Mouse (Mus musculus): Measurements from ENCODE around the gene Snrpd3. TPM values are rescaled to one million over a fixed set of nuclear protein-coding genes. Genes with fewer than 3 reads are reported as not detected.
"Not testable (repeated sequence)": the region's sequence is repeated elsewhere in the genome, so short reads cannot be mapped to it uniquely, and the experiment has no call there.

Snrpd3 gene
- polyA plus RNA-seq (2015; fragmentation: Nextera tagmentation; extraction: Ambion mirVana), result 65.7 and 68.7 TPM in 2 replicates

DNA sequence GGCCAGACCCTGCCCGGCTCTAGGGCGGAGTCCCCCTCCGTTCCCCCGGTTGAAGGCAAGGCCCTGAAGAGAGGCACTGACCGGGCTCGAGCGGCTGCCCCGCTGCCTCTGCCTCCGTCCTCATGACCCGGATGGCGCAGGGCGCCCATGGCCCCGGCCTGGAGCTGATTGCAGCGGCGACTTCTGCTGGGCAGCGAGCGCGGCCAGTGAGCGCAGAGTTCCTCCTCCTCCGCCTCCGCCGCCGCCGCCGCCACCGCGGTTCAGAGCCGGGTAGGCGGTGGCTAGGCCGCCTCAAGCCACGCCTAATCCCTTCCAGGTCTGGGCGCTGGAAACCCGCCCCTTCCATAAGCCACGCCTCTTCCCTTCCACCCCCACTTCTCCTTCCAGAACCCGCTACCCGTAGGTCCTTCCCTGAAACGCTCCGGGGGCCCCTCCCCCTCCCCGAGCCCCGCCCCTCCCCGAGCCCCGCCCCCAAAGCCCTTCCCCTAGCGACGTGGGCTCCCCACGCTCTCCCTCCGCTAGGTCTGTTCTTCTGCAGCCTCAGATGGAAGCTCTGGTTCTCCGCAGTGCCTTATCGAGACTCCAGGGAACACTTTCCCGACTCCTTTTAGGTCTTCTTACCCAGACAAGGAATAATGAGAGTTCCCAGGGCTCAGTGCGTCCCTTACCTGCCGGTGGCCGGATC is at the start of gene Snrpd3:
Gene Snrpd3, plus strand, starts transcription at position 479 of the 685 bp plus-strand sequence.
- no peaks in the 10 kb centered on the region for H3K9me3 ChIP-seq (replicated peaks)
- H3K27ac ChIP-seq (replicated peaks), result peak within 1 kb of the TSS; percentile 99
- peak within 1 kb of the TSS; percentile 93 for H3K4me2 ChIP-seq
- H3K4me3 ChIP-seq (replicated peaks), result peak within 1 kb of the TSS; percentile 91
- ATAC-seq (ENCODE audit: insufficient read depth), result peak; percentile 84
- H3K36me3 ChIP-seq (replicated peaks), result peaks cover 49% of the 10 kb centered on the region
- under 1% methylated on average over 52 of the region's 52 CpGs for WGBS (ENCODE audit: insufficient replicate concordance)
- peak within 1 kb of the TSS; percentile 99 for H3K9ac ChIP-seq
- peaks cover 77% of the 10 kb centered on the region for H3K4me1 ChIP-seq (replicated peaks)
- no peaks in the 10 kb centered on the region for H3K27me3 ChIP-seq

DNA sequence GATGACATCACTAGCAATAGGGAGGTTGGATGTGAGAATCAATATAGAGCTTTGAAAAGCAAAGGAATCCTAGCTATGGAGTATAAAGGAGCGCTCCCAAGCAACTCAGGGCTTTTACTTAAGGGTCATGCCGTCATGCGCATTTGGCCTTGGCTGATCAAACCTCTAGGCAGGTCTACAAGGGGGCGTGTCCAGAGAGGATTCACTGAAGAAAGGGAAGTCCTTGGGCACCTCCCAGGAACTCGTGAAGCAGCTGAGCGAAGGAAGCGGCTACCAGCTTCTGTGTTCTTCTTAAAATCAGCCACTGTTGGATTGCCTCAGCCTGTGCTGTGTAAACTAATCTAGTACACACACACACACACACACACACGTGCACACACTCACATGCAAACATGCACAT is 43.9 kb upstream of the Snrpd3 start:
- Histone ChIP-seq H3K9me3 (replicated peaks) (no peaks in the 10 kb centered on the region), H3K4me3 (replicated peaks) (no peak overlapping the region), H3K9ac (no peak overlapping the region), H3K4me2 (no peak overlapping the region), H3K4me1 (replicated peaks) (peaks cover 12% of the 10 kb centered on the region), H3K27me3 (no peaks in the 10 kb centered on the region), H3K27ac (replicated peaks) (no peak overlapping the region), H3K36me3 (replicated peaks) (no peaks in the 10 kb centered on the region)
- WGBS (ENCODE audit: insufficient replicate concordance), result 24% methylated on average over 8 of the region's 8 CpGs
- ATAC-seq (ENCODE audit: insufficient read depth), result no peak

DNA sequence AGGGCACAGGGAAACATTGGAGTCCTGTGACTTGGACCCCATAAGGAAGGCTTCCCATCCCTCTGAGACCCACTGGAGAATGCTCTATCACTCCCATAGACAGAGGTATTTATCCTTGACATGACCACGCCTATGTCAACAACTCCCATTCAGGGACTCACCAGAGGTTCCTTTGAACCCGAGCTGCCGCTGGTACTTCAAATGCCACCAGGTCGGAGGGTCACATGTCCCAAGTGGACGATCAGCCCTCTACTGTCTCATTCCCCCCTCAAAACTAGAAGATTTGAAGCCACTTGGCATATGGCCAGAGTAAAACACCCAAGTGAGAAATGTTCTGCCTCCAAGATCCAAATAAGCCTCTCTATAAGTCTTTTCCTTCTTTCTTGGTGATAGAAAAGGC is 42.8 kb upstream of the Snrpd3 start:
- 60% methylated on average over 5 of the region's 5 CpGs for WGBS (ENCODE audit: insufficient replicate concordance)
- no peak for ATAC-seq (ENCODE audit: insufficient read depth)
- Histone ChIP-seq H3K9me3 (replicated peaks) (no peaks in the 10 kb centered on the region), H3K4me1 (replicated peaks) (peaks cover 12% of the 10 kb centered on the region), H3K27ac (replicated peaks) (peak overlapping the region; percentile 76), H3K27me3 (no peaks in the 10 kb centered on the region), H3K4me3 (replicated peaks) (no peak overlapping the region), H3K36me3 (replicated peaks) (no peaks in the 10 kb centered on the region), H3K4me2 (no peak overlapping the region), H3K9ac (no peak overlapping the region)

DNA sequence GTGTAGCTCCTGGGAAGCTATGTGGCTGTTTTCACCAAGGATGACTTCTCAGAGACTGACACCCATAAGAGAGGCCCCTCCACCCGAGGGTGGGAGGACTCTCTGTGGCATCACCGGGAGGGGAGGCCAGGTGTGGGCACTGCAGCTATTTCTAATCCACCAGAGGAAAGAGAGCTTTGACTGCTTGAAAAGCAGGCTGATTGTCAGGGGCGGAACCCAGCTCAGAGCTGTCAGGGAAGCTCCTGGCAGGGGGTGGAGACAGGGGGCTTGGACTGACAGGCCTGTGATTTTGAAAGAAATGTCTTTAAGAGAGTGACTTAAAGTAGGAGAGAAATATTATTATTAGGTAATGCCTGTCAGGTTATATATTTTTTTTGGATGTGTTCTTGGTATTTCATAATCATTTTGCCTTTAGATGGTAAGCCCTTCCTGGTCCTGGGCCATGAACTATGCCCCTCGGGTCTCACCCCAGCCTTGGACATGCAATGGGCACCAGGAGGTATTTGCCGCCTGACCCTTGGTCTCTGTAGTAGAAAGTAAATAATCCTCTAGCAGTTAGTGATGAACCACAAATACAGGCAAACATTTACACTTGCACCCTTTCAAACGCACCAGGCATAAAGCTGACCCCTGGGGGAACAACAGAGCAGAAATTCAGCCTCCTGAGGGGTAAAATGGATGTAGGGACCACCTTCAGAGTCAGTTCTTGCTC is 42.1 kb upstream of the Snrpd3 start:
- Histone ChIP-seq H3K27ac (replicated peaks) (peak overlapping the region; percentile 76), H3K4me1 (replicated peaks) (peaks cover 12% of the 10 kb centered on the region)
- not testable (repeated sequence) for H3K27me3 ChIP-seq; H3K4me2 ChIP-seq; H3K36me3 ChIP-seq (replicated peaks); H3K9ac ChIP-seq; H3K4me3 ChIP-seq (replicated peaks); H3K9me3 ChIP-seq (replicated peaks)
- WGBS (ENCODE audit: insufficient replicate concordance), result 48% methylated on average over 5 of the region's 6 CpGs
- peak; percentile 87 for ATAC-seq (ENCODE audit: insufficient read depth)

DNA sequence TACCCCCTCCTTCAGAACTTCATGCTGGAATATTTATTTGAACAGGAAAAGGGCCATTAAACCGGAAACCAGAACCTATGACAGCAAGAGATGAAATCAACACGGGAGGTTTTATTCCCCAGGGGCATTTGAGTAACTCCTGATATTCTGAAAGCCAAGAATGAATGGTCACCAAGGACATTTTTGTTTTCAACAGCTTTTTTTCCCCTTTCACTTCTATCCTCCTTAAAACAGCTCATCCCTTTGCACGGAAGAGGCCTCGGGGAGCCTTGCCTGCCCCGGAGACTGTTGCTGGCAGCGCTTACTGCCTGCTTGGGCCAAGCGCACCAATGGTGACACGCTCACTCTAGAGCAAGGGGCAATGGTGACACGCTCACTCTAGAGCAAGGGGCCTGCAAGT is 40.3 kb upstream of the Snrpd3 start:
- H3K9me3 ChIP-seq (replicated peaks), result no peaks in the 10 kb centered on the region
- WGBS (ENCODE audit: insufficient replicate concordance), result 62% methylated on average over 9 of the region's 9 CpGs

DNA sequence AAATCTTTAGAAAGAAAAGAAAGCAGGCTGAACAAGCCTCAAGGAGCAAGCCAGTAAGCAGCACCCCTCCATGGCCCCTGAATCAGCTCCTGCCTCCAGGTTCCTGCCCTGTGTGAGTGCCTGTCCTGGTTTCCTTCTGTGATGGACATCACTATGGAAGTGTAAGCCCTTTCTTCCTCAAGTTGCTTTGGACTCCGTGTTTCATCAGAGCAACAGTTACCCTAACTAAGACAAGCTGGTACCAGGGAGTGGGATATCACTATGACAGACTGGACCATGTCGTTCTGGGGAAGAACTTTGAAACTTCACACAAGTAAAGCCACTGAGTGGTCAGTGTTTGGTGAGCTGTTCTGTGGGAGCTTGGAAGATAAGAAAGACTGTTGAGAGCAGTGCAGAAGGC is 37.4 kb upstream of the Snrpd3 start:
- no peaks in the 10 kb centered on the region for H3K9me3 ChIP-seq (replicated peaks)
- H3K27me3 ChIP-seq, result no peaks in the 10 kb centered on the region
- ATAC-seq (ENCODE audit: insufficient read depth), result no peak
- H3K27ac ChIP-seq (replicated peaks), result no peak overlapping the region
- 60% methylated on average over 2 of the region's 2 CpGs for WGBS (ENCODE audit: insufficient replicate concordance)
- H3K4me1 ChIP-seq (replicated peaks), result peaks cover 6% of the 10 kb centered on the region
- H3K4me3 ChIP-seq (replicated peaks), result no peak overlapping the region
- H3K4me2 ChIP-seq, result no peak overlapping the region
- H3K36me3 ChIP-seq (replicated peaks), result no peaks in the 10 kb centered on the region
- no peak overlapping the region for H3K9ac ChIP-seq

More for the DNA sequence above, 40.3 kb upstream of the Snrpd3 start:
- H3K9ac ChIP-seq, result no peak overlapping the region
- H3K27ac ChIP-seq (replicated peaks), result no peak overlapping the region
- no peak overlapping the region for H3K4me3 ChIP-seq (replicated peaks)
- no peaks in the 10 kb centered on the region for H3K36me3 ChIP-seq (replicated peaks)
- H3K27me3 ChIP-seq, result no peaks in the 10 kb centered on the region
- peaks cover 12% of the 10 kb centered on the region for H3K4me1 ChIP-seq (replicated peaks)
- ATAC-seq (ENCODE audit: insufficient read depth), result no peak
- H3K4me2 ChIP-seq, result no peak overlapping the region

DNA sequence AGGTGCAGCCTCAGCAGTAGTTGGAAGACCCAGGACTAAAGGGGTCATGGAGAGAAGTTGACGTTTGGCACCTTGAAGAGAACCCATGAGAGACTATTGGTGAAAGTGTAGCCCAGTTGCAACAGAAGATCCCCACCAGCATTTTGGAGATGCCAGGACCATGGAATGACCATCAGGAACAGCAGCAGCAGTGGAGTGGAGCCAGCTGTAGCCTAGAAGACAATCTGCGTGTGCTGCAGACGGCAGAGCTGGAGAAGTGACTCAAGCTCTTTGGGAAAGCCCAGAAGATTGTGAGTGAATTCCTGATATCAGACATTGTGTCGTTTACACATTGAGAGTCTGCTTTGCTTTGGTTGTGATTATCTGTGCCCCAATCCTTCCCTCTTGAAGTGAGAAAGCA is 35.6 kb upstream of the Snrpd3 start:
- no peak overlapping the region for H3K27ac ChIP-seq (replicated peaks)
- no peaks in the 10 kb centered on the region for H3K9me3 ChIP-seq (replicated peaks)
- no peak overlapping the region for H3K4me2 ChIP-seq
- no peak for ATAC-seq (ENCODE audit: insufficient read depth)
- H3K4me3 ChIP-seq (replicated peaks), result no peak overlapping the region
- H3K4me1 ChIP-seq (replicated peaks), result peaks cover 9% of the 10 kb centered on the region; the same call in 1 of the 2 replicates
- no peaks in the 10 kb centered on the region for H3K36me3 ChIP-seq (replicated peaks)
- 62% methylated on average over 4 of the region's 4 CpGs for WGBS (ENCODE audit: insufficient replicate concordance)
- no peaks in the 10 kb centered on the region for H3K27me3 ChIP-seq
- no peak overlapping the region for H3K9ac ChIP-seq

DNA sequence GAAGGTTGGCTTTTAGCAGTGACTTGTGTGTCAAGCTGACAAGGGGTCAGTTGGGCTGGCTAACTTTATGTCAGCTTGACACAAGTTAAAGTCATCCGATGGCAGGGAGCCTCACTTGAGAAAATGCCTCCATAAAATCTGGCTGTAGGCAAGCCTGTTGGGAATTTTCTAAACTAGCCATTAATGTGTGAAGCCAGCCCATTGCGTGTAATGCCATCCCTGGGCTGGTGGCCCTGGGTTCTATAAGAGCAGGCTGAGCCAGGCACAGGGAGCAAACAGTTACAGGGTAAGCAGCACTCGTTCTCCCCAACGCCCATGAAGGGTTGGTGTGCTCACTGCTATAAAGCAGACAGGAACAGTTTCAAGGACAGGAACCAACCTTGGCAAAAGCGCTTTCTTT is 35.1 kb upstream of the Snrpd3 start:
- Histone ChIP-seq H3K4me2 (no peak overlapping the region), H3K9me3 (replicated peaks) (no peaks in the 10 kb centered on the region), H3K27me3 (no peaks in the 10 kb centered on the region), H3K4me3 (replicated peaks) (no peak overlapping the region), H3K9ac (no peak overlapping the region), H3K36me3 (replicated peaks) (no peaks in the 10 kb centered on the region), H3K27ac (replicated peaks) (no peak overlapping the region), H3K4me1 (replicated peaks) (0 out of 2 replicates have a peak, but pooled peaks cover 4% of the 10 kb centered on the region)
- WGBS (ENCODE audit: insufficient replicate concordance), result 64% methylated on average over 5 of the region's 5 CpGs
- ATAC-seq (ENCODE audit: insufficient read depth), result no peak

DNA sequence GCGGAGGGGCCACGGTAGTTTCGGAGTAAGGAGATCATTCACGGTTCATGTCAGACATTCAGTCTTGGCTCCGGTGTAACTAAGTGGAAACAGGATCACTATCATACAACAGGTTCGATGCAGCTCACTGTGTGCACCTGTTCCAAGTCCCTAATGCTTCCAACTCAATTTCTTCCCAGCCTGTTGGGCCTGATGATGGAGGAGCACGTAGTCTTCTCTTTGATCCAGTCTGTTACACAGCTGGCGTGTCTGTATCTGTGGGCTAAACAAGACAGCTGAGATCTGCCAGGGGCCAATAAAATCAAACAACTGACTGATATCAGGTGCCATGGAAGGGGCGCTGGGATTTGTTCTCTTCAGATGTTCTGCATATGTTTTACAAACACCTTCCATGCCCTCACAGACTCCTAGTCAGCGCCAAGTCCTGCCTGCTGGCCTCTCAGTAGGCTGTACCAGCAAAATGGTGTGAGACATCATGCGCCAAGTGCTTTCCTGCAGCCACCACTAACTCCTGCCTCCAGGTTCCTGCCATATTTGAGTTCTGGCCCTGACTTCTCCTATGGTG is 34.4 kb upstream of the Snrpd3 start:
- Histone ChIP-seq H3K9me3 (replicated peaks) (no peaks in the 10 kb centered on the region), H3K27ac (replicated peaks) (no peak overlapping the region), H3K9ac (no peak overlapping the region), H3K4me1 (replicated peaks) (0 out of 2 replicates have a peak, but pooled peaks cover 4% of the 10 kb centered on the region), H3K4me3 (replicated peaks) (no peak overlapping the region), H3K4me2 (no peak overlapping the region), H3K27me3 (no peaks in the 10 kb centered on the region), H3K36me3 (replicated peaks) (no peaks in the 10 kb centered on the region)
- WGBS (ENCODE audit: insufficient replicate concordance), result 73% methylated on average over 11 of the region's 11 CpGs
- ATAC-seq (ENCODE audit: insufficient read depth), result no peak

DNA sequence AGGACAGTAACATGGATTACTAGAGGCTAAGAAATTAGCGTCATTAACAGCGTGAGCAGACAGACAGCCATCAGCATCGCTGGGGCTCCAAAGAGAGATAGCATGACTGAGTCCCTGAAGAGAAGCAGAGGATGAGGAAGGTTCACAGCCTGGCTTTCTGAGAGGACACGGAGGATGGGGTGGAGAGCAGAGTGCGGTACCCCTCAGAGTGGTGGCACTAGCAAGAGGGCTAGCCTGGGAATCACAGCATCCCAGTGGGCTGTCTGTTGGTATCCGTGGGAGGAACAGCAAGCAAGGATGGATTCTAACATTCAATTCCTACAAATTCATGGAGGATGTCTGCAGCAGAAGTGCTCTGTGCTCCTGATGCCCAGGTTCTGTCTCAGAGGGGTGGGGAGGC is 33.3 kb upstream of the Snrpd3 start:
- H3K4me2 ChIP-seq, result no peak overlapping the region
- no peak for ATAC-seq (ENCODE audit: insufficient read depth)
- no peak overlapping the region for H3K9ac ChIP-seq
- no peaks in the 10 kb centered on the region for H3K27me3 ChIP-seq
- WGBS (ENCODE audit: insufficient replicate concordance), result 64% methylated on average over 6 of the region's 6 CpGs
- no peak overlapping the region for H3K27ac ChIP-seq (replicated peaks)
- no peak overlapping the region for H3K4me3 ChIP-seq (replicated peaks)
- 0 out of 2 replicates have a peak, but pooled peaks cover 4% of the 10 kb centered on the region for H3K4me1 ChIP-seq (replicated peaks)
- H3K36me3 ChIP-seq (replicated peaks), result no peaks in the 10 kb centered on the region
- no peaks in the 10 kb centered on the region for H3K9me3 ChIP-seq (replicated peaks)

DNA sequence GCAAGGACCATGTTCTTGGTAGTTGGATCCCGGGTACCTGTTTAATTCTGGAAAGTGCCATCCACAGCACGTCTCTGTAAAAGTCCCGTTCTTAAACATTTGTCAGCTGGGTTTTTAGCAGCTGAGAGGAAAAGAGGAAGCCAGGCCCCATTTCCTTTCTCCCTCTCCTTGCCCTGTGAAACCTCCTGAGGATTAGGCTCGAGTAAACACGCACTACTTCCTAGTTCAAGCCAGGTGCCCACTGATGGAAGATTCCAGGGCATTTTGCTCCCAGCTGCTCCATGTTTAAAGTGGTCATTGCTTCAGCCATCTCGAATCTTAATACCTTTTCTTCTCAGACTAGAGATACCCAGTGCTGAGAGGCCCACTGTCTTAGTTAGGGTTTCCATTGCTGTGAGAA is 32.6 kb upstream of the Snrpd3 start:
- Histone ChIP-seq H3K4me3 (replicated peaks) (no peak overlapping the region), H3K27ac (replicated peaks) (no peak overlapping the region), H3K9ac (no peak overlapping the region), H3K4me1 (replicated peaks) (0 out of 2 replicates have a peak, but pooled peaks cover 4% of the 10 kb centered on the region), H3K4me2 (no peak overlapping the region), H3K27me3 (no peaks in the 10 kb centered on the region), H3K9me3 (replicated peaks) (no peaks in the 10 kb centered on the region), H3K36me3 (replicated peaks) (no peaks in the 10 kb centered on the region)
- WGBS (ENCODE audit: insufficient replicate concordance), result 16% methylated on average over 6 of the region's 6 CpGs
- no peak for ATAC-seq (ENCODE audit: insufficient read depth)

All from liver, embryonic 15.5 days (tissue).